ENCODE assay signal across 26 mouse cellular contexts in genomic region chr4:88210602-88211001, GRCm38 (mm10).
DNase-seq lines count a peak whose midpoint lies in the region; ATAC-seq lines count a peak whose summit lies in the region.
"Had no signal": no experiment of that assay in that cellular context is flagged by ENCODE, and none has a peak within 500 bp of the region (broad histone marks: within the 10 kb centered on the region; RNA-seq: fewer than 3 reads in every experiment).

No protein-coding gene starts in this region.

- H3K9me3 ChIP-seq in forebrain, embryonic 13.5 days (replicated peaks): no peaks in the 10 kb centered on the region
- H3K9me3 ChIP-seq in forebrain, embryonic 10.5 days: no peaks in the 10 kb centered on the region
- H3K9me3 ChIP-seq in midbrain, embryonic 14.5 days (ENCODE audit: control insufficient read depth, low read length): no peaks in the 10 kb centered on the region
- H3K9me3 ChIP-seq in midbrain, embryonic 10.5 days (replicated peaks): no peaks in the 10 kb centered on the region
- no peaks in the 10 kb centered on the region for H3K9me3 ChIP-seq in hindbrain, embryonic 15.5 days
- H3K9me3 ChIP-seq in neural tube, embryonic 14.5 days (ENCODE audit: control insufficient read depth, low read length): no peaks in the 10 kb centered on the region
- H3K9me3 ChIP-seq: embryonic facial prominence, embryonic 12.5 days; heart, embryonic 15.5 days; limb, embryonic 10.5 days; liver, embryonic 15.5 days had no signal

- H3K36me3 ChIP-seq in forebrain, embryonic 13.5 days (ENCODE audit: poor library complexity, severe bottlenecking): no peaks in the 10 kb centered on the region
- H3K36me3 ChIP-seq in forebrain, embryonic 10.5 days (replicated peaks): no peaks in the 10 kb centered on the region
- no peaks in the 10 kb centered on the region for H3K36me3 ChIP-seq in midbrain, embryonic 14.5 days (ENCODE audit: control insufficient read depth, insufficient read depth, low read length)
- H3K36me3 ChIP-seq in midbrain, embryonic 10.5 days: no peaks in the 10 kb centered on the region
- H3K36me3 ChIP-seq in hindbrain, embryonic 15.5 days: no peaks in the 10 kb centered on the region
- H3K36me3 ChIP-seq in neural tube, embryonic 14.5 days (ENCODE audit: control insufficient read depth, insufficient read depth, low read length): no peaks in the 10 kb centered on the region
- H3K36me3 ChIP-seq: embryonic facial prominence, embryonic 12.5 days; heart, embryonic 15.5 days; limb, embryonic 10.5 days; liver, embryonic 15.5 days had no signal

- 54% methylated on average over 6 of the region's 6 CpGs for WGBS in forebrain, embryonic 13.5 days
- 91% methylated on average over 6 of the region's 6 CpGs for WGBS in forebrain, embryonic 10.5 days
- WGBS in midbrain, embryonic 14.5 days: 76% methylated on average over 6 of the region's 6 CpGs
- 90% methylated on average over 6 of the region's 6 CpGs for WGBS in midbrain, embryonic 10.5 days
- 53% methylated on average over 6 of the region's 6 CpGs for whole genome bisulfite sequencing in hindbrain, embryonic 15.5 days
- 17% methylated on average over 6 of the region's 6 CpGs for WGBS in neural tube, embryonic 14.5 days

- no peak overlapping the region for H3K9ac ChIP-seq in forebrain, embryonic 13.5 days
- H3K9ac ChIP-seq in midbrain, embryonic 14.5 days (replicated peaks; ENCODE audit: low read length): no peak overlapping the region
- no peak overlapping the region for H3K9ac ChIP-seq in hindbrain, embryonic 15.5 days
- H3K9ac ChIP-seq in neural tube, embryonic 14.5 days (replicated peaks; ENCODE audit: low read depth, low read length): no peak overlapping the region
- H3K9ac ChIP-seq: embryonic facial prominence, embryonic 12.5 days; heart, embryonic 15.5 days; liver, embryonic 15.5 days had no signal

- ATAC-seq in forebrain, embryonic 13.5 days: peak; percentile 41; the same call in 1 of the 2 replicates
- 0 out of 2 replicates have a peak, but pooled peaks have one; percentile 26 for ATAC-seq in midbrain, embryonic 14.5 days (ENCODE audit: low FRiP score, low TSS enrichment)
- ATAC-seq in hindbrain, embryonic 15.5 days (ENCODE audit: low FRiP score, low read depth): no peak; the same call in 1 of the 2 replicates
- peak; percentile 59 for ATAC-seq in neural tube, embryonic 14.5 days (ENCODE audit: low read depth)
- ATAC-seq: CD4-positive, CD25-positive, alpha-beta regulatory T cell, adult 4 months; lung, postnatal 0 days; Patski had no signal

- no peaks in the 10 kb centered on the region for H3K27me3 ChIP-seq in forebrain, embryonic 13.5 days
- H3K27me3 ChIP-seq in forebrain, embryonic 10.5 days (ENCODE audit: poor library complexity, severe bottlenecking): no peaks in the 10 kb centered on the region
- H3K27me3 ChIP-seq in midbrain, embryonic 14.5 days (ENCODE audit: control insufficient read depth, insufficient read depth, low read length): no peaks in the 10 kb centered on the region
- H3K27me3 ChIP-seq in midbrain, embryonic 10.5 days (ENCODE audit: low read depth, poor library complexity, severe bottlenecking): no peaks in the 10 kb centered on the region
- H3K27me3 ChIP-seq in hindbrain, embryonic 15.5 days: no peaks in the 10 kb centered on the region
- H3K27me3 ChIP-seq in neural tube, embryonic 14.5 days (ENCODE audit: control insufficient read depth, insufficient read depth, low read length): no peaks in the 10 kb centered on the region
- H3K27me3 ChIP-seq: embryonic facial prominence, embryonic 12.5 days; heart, embryonic 15.5 days; liver, embryonic 15.5 days; Patski had no signal

- no peak overlapping the region for H3K4me3 ChIP-seq in forebrain, embryonic 13.5 days
- no peak overlapping the region for H3K4me3 ChIP-seq in forebrain, embryonic 10.5 days
- H3K4me3 ChIP-seq in midbrain, embryonic 14.5 days (replicated peaks; ENCODE audit: low read depth, low read length): no peak overlapping the region
- no peak overlapping the region for H3K4me3 ChIP-seq in midbrain, embryonic 10.5 days
- H3K4me3 ChIP-seq in hindbrain, embryonic 15.5 days: no peak overlapping the region
- no peak overlapping the region for H3K4me3 ChIP-seq in neural tube, embryonic 14.5 days (ENCODE audit: low read depth, low read length)
- H3K4me3 ChIP-seq: embryonic facial prominence, embryonic 12.5 days; heart, embryonic 15.5 days; limb, embryonic 10.5 days; liver, embryonic 15.5 days had no signal

- peak overlapping the region; percentile 82 for H3K27ac ChIP-seq in forebrain, embryonic 13.5 days
- H3K27ac ChIP-seq in forebrain, embryonic 10.5 days: no peak overlapping the region
- peak overlapping the region; percentile 85 for H3K27ac ChIP-seq in midbrain, embryonic 14.5 days (replicated peaks; ENCODE audit: low read depth, low read length)
- no peak overlapping the region for H3K27ac ChIP-seq in midbrain, embryonic 10.5 days (replicated peaks)
- peak overlapping the region; percentile 81 for H3K27ac ChIP-seq in hindbrain, embryonic 15.5 days (replicated peaks)
- H3K27ac ChIP-seq in neural tube, embryonic 14.5 days (ENCODE audit: low read depth, low read length): peak overlapping the region; percentile 70
- H3K27ac ChIP-seq: embryonic facial prominence, embryonic 12.5 days; heart, embryonic 15.5 days; limb, embryonic 10.5 days; liver, embryonic 15.5 days; macrophage had no signal

- no peak for DNase-seq in forebrain, embryonic 10.5 days (ENCODE audit: extremely low spot score, low spot score)
- DNase-seq in midbrain, embryonic 14.5 days: peak; percentile 27
- no peak for DNase-seq in midbrain, embryonic 10.5 days (ENCODE audit: low spot score)
- no peak for DNase-seq in adrenal gland, adult 18-20 months (ENCODE audit: low spot score in 2 of 2)
- DNase-seq in cerebellum, adult 11-12 months: no peak
- DNase-seq: adrenal gland, adult 2 months; cerebellum, adult 18-20 months; cerebellum, postnatal 25 days; heart, postnatal 36 days; kidney, adult 2 months; kidney, postnatal 10 days; liver; right cerebral cortex, adult 18-20 months; right cerebral cortex, postnatal 4 days; thymus, postnatal 4 days had no signal

- peak overlapping the region; percentile 12; the same call in 1 of the 2 replicates for H3K4me2 ChIP-seq in forebrain, embryonic 13.5 days
- no peak overlapping the region for H3K4me2 ChIP-seq in midbrain, embryonic 14.5 days (ENCODE audit: low read length)
- H3K4me2 ChIP-seq in hindbrain, embryonic 15.5 days: no peak overlapping the region
- H3K4me2 ChIP-seq in neural tube, embryonic 14.5 days (ENCODE audit: low read depth, low read length): no peak overlapping the region
- H3K4me2 ChIP-seq: embryonic facial prominence, embryonic 12.5 days; heart, embryonic 15.5 days; liver, embryonic 15.5 days had no signal

- peaks cover 34% of the 10 kb centered on the region for H3K4me1 ChIP-seq in forebrain, embryonic 13.5 days
- H3K4me1 ChIP-seq in forebrain, embryonic 10.5 days: peaks cover 20% of the 10 kb centered on the region
- H3K4me1 ChIP-seq in midbrain, embryonic 14.5 days (ENCODE audit: control insufficient read depth, insufficient read depth, low read length): peaks cover 25% of the 10 kb centered on the region
- H3K4me1 ChIP-seq in midbrain, embryonic 10.5 days: peaks cover 2% of the 10 kb centered on the region; the same call in 1 of the 2 replicates
- peaks cover 27% of the 10 kb centered on the region for H3K4me1 ChIP-seq in hindbrain, embryonic 15.5 days (replicated peaks)
- H3K4me1 ChIP-seq in neural tube, embryonic 14.5 days (ENCODE audit: control insufficient read depth, insufficient read depth, low read length): peaks cover 25% of the 10 kb centered on the region
- H3K4me1 ChIP-seq: limb, embryonic 10.5 days; liver, embryonic 15.5 days had no signal

Comparison
In these comparisons a context has a peak if more than half of its experiments do, and no peak if none do; other contexts are left out.
1. H3K27ac ChIP-seq: peak in forebrain, embryonic 13.5 days (single experiment), midbrain, embryonic 14.5 days (single experiment), hindbrain, embryonic 15.5 days (single experiment) and neural tube, embryonic 14.5 days (single experiment); none in forebrain, embryonic 10.5 days (single experiment) and midbrain, embryonic 10.5 days (single experiment).